Mouse (Mus musculus) cerebellum, adult (tissue): ENCODE measurements around the gene Atg7.

Experiments
- ATAC-seq: cut with Nextera tagmentation; 2 replicates; pipeline ENCODE4 v1.9.2; 2017; ENCODE audit warnings: mild to moderate bottlenecking, moderate library complexity, mixed read lengths; ENCODE audit not compliant: insufficient number of reproducible peaks, low FRiP score, low TSS enrichment

The Atg7 gene

DNA sequence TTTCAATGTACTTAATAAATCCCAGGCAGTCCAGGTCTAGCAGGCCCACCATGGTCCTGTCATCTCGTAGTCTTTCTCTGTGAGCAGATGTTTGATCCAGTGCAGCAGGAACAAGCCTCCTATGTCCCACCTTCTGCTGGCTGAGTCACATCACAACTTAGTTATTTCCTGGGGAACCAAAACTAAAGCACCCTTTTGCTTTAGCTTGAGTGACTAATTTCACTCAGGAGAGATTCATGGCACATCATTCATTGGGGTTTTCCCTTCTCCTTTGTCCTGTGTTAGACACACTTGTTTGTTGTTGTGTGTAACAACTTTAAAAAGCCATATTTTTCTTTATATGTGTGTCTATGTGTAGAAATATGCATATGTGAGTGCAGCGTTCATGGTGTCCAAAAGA, 200.0 kb downstream of the Atg7 start:
- no peak for ATAC-seq

DNA sequence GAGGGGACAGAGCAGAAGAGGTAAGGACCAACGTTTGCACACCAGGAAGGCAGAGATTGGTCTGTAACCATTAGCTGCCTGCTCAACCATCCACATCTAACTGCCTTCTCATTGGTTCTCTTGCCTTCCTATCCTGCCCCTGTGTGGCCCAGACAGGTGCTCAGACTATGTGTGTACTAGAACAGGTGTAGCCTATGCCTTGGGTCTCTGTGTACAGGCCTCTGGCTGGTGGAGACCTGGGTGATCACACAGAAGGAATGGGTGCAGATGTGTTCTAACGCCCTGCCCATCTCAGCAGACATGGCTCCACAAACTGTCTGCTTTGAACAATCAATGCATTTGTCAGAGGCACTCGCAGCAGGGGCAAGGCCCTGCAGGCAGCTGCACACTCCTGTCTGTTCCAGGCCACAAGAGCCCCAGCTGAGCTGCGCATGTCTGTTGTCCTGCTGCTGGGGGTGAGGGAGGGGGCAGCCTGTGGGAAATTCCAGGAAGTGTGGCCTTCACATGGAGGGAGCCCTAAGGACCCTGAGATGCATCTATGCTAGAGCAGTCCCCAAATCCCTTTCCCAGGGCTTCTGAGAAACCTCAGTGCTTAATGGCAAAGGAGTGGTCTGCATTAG, 203.4 kb downstream of the Atg7 start:
- no peak for ATAC-seq

DNA sequence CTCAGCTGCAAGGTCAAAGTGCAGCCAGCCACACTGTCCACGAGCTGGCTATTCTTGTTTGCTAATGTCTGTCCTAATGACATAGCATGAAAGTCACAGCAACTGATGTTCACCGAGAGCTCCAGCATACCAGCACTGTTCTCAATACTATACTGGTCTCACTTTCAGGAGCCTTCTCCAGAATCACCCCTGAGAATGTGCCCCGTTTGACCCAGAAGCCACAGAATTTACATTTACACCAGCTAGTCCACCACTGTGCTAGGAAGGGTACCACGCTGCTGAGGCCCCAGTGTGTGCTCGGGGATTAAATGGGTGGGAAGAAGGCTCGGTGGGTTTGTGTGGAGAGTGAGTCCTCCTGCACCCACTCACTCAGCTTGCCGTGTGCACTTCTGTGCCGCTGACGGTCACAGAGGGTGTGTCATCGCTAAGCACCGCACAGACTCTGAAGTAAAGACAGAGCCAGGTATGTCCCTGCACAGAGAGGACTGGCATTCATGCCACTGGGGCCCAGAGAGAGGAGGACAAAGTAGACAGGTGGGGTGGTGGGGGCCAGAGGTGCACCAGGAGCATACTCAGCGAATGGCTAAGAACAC, 204.8 kb downstream of the Atg7 start:
- ATAC-seq, result no peak

DNA sequence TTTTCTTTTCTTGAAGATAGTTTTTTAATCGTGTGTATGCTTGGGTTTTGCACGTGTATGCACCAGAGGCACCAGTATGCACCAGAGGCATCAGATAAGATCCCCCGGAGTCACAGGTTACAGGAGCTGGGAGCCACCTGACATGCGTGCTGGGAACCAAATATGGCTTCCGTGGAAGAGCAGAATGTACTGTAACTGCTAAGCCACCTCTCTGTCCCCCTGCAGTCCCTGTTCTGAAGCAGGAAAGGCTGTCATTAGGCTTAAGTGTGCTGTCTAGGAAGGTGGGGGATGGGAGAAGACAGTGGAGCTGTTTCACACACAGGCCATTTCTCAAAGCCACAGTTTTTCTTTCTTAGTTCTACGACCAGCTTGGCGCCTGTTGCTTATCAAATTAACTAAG, 205.9 kb downstream of the Atg7 start:
- no peak for ATAC-seq

DNA sequence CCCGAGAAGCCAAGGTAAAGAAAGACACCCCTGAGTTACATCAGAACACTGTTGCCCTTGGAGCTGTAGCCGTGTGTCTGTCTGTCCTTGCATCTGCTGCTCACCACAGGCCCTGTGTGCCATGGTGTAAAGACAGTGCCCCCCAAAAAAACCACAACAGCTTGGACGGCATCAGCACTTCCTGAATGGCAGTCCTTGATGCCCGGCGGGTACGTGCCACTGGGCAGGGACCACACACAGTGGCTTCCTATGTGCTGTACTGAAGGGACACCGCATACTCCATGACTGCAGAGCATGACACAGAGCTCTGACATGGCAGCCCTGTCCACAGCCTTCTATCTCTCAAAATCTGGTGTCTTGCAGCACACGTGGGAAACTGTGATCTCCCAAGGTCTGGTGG, 206.9 kb downstream of the Atg7 start:
- no peak for ATAC-seq

DNA sequence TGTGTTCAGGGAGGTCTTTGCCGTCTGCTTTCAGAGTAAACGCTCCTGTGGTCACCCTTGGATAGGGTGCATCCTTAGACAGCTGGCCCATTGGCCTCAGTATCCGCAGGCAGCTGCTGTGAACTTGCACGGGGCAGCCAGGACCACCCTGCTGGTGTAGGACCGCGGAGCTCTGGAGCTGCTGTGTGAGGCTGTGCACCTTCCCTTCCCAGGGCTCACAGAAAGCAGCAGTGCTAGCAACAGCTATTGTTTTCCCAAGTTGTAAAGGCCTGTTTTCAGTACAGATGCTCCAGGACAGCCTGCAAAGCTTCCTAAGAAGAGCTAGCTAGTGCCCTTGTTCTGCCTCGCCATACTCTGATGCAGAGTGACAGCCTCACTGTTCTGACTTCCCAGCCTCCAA, 208.8 kb downstream of the Atg7 start:
- no peak for ATAC-seq

DNA sequence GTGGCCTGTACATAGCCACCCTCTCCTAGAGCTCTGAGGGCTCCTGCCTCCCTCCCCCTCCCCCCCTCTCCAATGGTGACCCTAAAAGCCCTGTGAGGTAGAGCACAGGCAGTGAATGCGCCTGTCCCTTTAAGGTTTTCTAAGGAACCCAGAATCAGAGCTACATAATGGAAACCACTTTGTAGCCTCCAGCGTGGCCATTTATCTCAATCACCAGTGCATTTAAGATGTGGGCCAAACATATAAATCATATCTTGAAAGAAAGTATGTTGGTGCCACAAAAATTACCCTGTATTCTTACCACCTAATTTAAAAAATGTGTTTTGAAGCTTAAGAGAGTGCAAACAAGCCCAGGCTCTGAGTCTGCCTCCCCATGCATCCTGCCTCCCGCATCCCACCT, 209.8 kb downstream of the Atg7 start:
- ATAC-seq, result no peak

DNA sequence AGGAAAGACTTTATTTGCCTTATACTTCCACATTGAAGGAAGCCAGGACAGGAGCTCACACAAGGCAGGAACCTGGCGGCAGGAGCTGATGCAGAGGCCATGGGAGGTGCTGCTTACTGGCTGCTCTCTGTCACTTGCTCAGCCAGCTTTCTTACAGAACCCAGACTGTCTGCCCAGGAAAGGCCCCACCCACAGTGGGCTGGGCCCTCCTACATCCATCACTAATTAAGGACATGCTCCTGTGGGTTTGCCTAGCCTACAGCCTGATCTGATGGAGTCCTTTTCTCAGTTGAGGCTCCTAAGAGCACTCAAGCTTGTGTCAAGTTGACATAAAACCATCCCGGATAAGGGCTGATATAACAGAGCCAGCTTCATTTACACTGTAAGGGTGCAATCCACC, 211.5 kb downstream of the Atg7 start:
- ATAC-seq, result no peak

DNA sequence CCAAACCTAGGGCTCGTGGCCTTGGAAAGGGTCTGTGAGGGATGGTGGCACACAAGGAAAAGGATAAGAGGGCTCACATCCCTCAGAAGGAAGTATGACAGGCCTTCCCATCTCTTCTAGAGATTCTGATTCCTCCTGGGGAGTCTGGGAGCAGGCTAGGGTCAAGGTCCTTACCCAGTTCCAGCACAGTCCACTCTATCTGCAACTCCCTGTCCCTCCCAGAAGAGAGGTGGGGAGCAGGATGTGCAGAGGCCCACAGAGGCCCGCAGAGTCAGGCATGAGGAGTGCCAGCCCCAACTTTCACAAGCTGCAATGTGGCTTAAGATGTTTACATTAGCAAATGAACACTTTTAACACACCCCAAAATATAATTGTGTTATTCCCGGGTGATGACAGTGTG, 212.7 kb downstream of the Atg7 start:
- ATAC-seq, result no peak

DNA sequence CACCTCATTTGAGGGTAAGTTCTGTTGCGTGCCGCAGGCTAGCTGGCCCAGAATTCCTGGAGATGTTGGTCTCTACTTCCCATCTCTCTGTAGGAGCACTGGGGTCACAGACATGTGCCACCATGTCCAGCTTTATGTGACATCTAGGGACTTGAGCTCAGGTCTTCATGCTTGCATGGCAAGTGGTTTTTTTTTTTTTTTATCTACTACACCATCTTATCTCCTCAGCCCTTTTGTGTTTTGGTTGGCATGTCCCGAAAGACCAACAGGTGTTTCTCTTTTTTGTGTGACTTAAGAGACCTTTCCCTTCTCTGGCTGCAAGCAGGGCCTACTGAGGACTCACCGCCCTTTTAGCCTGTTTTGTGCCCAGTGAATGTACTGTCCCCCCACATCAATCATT, 213.6 kb downstream of the Atg7 start:
- ATAC-seq, result no peak

DNA sequence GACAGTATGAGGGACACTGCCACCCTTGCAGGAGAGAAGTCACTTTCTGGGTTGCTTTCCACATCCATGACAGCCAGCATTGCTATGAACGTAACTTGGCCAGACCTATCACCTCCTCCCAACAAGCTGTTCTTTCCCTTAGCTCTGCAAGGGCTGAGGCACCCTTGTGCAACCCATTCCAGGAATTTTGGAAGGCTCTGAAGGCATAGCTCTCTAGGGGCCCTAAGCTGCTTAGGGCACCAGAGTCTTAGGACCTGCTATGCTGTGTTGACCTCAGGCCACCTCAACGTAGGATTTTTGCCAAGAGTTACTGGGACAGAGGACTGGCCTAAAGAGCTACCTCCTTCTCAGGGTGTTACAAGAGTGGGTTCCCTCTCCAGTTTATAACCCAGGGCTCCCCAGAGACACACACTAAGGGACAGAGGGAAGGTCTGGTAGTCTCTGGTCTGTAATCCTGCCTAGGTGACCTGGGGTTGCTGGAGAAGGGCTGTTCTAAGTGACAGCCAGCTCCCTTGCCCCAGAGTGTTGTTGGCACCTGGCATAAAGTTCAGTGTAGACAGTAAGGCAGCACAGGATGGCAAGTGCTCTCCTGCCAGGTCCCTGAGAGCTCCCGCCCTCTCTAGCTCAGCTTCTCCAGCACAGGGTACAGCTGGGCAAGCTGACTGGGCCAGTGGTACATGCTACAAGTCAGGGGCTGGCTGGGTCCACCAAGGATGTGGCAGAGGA, 215.3 kb downstream of the Atg7 start:
- no peak for ATAC-seq

DNA sequence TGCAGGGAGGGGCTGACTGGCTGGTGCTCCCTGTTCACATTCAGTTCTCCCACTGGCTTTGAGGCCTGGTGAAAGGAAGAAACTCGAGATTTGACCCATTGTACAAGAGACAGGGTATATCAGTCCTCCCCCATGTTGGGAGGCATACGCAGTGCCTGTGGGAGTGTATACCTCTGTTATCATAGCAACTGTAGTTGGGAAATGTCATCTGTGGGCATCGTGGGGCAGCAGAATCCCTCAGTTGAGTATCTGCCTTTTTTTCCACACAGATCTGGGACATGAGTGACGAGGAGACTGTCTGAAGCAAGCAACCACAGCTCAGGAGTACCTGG, 215.8 kb downstream of the Atg7 start:
- no peak for ATAC-seq

DNA sequence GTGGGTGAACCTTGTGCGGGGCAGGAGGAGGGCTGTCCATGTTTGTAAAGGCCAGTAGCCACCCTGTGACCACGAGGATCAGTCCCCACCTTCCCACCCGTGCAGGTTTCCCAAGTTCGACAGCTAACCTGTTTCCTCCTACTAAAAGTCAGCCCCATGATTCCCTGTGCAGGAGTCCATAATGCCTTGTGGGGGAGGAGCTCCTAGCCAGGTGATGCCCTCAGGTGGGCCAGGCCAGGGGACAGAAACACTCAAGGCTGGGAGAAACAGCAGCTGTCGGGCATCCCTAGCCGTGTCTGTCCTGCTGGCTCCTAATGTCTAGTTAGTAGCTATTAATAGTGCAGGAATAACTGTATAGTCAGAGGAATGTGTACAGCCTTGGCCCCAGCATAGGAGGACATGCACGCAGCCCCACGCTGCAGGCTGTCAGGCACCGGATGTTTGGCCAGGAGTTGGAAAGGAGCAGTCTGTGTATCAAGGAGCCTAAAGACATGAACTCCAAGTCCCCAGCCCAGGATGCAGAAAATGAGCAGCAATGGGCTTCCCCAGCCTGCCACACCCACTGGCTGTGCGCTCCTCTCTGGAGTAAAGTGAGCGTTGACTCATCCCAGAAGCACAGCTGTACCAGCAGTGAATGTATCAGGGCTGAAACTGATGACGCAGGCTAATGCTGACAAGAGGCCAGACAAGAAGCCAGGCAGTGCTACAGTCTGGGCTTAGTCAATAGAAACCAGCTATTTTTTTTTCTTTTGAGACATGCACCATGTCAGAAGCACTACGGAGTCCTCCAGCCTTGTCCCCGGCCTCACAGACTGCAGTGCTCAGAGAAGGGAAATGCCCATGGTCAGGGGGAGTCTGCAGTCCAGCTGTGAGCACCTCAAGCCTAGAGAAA, 218.0 kb downstream of the Atg7 start:
- no peak for ATAC-seq

DNA sequence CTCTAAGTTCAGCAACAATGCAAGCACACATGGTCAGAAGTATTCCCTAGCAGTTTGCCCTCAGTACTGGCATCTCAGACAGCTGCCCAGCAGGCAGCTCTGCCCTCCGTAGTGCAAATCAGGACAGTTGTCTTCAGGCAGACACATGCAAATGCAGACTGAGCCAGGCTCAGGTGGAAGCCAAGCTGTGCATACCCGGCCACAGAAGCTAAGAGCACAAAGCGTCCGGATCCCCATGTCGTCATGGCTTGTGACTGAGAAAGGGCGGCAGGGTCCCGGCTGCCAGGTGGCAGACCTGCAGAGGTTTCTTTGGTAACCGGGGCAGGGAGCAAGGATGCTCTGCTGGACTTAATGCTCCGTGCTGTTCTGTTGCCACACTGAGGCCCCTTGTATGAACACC, 218.7 kb downstream of the Atg7 start:
- peak; percentile 74 for ATAC-seq

DNA sequence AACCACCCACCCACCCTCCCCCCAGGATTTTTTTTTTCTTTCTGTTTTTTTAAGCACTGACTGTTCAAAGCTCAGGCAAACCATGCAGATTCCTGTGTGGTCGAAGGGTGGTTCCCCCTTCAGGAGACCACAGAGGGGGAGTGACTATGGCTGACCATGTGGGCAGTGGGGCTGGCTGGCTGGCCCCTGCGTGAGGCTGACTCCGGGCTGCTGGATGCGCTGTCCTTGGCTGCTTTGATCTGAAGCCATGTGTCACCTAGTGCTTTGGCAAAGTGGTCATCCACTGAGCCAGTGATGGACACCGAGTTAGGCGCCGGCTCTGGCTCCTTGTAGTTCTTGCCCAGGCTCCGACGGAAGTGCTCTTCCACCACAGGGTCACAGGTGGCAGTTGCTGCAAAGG, 219.1 kb downstream of the Atg7 start:
- no peak for ATAC-seq

DNA sequence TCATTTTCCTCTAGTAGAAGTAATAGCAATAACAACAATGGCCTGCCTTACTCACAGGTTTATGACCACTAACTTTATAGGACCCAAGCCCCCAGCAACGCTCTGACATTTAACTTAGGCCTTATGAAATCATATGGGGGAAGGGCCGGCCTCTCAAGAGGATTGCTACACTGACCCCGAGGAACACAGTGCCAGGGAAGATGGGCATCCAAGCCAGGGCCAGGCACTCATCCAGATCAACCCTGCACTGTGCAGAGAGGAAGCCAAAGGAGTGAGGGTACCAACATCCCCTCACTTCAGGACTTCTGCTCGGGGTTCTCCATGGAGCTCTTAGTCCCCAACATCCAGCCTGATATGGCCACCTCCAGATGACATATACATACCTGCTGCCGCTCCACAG, 220.6 kb downstream of the Atg7 start:
- no peak for ATAC-seq

DNA sequence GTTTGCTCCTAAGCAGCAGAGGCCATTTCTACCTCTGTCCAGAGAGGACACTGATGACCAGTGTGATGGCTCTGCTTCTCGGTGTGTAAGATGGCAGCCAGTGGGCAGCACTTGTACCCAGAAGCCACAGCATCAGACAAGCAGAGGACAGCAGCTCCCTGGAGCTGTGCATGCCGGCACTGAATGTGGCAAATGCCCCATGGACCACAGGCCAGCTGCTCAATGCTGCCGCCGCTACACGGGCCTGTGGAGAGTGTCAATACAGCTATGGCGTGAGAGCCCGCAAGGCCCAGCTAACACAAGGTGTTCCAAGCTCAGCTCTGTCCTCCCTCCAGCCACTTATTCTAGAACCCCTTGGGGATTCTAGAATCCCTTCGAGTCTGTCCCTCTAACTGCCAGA, 221.5 kb downstream of the Atg7 start:
- ATAC-seq, result no peak

DNA sequence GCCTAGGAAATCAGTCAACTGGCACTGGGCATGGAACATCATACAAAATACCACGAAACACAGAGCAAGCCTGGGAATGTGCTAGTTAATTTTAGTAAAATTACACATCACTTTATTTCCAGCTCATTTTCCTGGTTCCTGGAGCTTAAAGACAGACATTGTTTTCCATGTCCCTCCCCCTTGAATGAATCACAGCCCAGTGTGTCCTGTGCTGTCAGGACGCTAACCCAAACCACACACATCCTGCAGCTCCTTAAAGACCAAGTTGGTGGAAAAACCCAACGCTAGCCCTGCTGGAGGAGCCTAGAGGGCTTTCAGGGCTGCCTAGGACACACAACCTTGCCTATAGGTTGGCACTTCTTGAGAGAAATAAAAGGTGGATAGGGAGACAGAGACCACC, 223.2 kb downstream of the Atg7 start:
- ATAC-seq, result no peak

DNA sequence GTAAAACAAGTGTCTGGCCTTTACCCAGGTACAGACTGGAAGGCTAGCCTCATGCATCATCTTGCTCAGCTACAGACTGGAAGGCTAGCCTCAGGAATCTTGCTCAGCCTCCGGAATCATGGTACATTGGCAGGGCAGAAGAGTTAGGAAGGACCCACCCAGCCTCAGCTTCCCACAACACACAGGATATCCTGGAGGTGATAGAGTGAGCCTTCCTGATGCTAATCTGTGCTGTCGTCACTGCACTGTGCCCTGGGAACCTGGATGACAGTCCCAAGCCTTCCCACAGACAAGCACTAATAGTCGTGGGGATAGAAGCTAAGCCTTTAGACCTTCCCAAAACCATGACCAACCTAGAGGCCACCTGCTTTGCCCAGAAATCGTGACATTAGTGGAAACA, 223.7 kb downstream of the Atg7 start:
- ATAC-seq, result no peak

DNA sequence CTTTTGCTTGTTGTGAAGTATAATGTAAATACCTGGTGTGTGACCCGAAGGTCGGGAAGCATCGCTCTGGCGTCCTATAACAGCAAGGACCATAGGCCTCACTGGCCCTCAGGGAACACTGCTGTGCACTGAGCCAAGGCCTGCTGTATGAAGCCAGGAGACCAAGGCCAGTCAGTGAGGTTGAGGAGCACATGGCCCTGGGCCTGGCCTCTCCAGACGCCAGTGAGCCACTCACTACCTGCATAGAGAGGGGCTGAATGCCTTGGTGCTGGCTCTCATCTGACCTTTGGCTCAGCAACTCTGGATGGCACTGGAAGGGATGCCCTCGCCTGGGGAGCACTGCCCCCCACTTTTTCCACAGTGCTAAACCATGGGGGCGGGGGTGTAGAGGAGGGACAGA, 225.8 kb downstream of the Atg7 start:
- no peak for ATAC-seq

DNA sequence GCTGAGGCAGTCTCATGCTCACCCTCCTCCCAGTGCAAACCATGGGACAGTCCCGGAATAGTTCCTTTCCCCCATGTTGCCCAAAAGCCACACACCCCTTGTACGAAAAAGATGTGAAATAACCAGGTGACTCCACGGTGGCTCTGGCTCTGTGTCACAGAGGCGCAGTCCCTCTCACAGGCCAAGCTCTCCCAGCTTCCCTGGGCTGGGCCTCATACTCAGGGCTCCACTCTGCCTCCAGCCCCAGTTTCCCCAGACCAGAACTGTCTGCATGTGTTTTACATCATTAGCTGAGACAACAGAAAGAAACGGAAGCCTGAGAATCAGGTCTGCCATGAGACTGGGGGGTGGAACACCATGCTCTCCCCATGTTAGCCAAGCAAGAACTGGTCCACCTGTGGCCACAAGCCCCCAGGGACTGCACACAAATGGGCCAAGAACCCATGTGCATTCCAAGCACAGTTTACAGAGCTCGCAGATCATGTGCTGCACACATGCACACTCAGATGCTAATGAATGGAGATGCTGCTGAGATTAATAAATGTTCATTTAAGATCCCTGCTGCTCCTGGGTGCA, 226.7 kb downstream of the Atg7 start:
- ATAC-seq, result no peak
